Mouse (Mus musculus) lung, postnatal 0 days (tissue): ENCODE measurements around the gene Gps1.

Experiments used
- CTCF ChIP-seq: IDR thresholded peaks from 2 replicates; pipeline ENCODE4 v1.5.1; 2016; ENCODE audit warnings: antibody characterized with exemption, mild to moderate bottlenecking
- EP300 ChIP-seq: IDR thresholded peaks from 2 replicates; pipeline ENCODE4 v1.6.1; 2016; ENCODE audit warnings: antibody characterized with exemption, mild to moderate bottlenecking, control low read depth

- no peak for TF ChIP-seq CTCF
- no peak for TF ChIP-seq EP300
Observed at GRCm38 (mm10) chr11:120796614-120796946, 12.5 kb downstream of the Gps1 start.
